Mouse (Mus musculus): Measurements from ENCODE around the gene Gm9844. TPM values are rescaled to one million over a fixed set of nuclear protein-coding genes. Genes with fewer than 3 reads are reported as not detected.
"Not testable (repeated sequence)": the region's sequence is repeated elsewhere in the genome, so short reads cannot be mapped to it uniquely, and the experiment has no call there.

Gene Gm9844
- not detected for total RNA-seq (2021)
- long read RNA-seq, experiment 1, partial matches to known transcripts: 0 of 1 reads
- long read RNA-seq, experiment 1, other reads (novel, unspliced or antisense): 0 of 1 reads
- long read RNA-seq, experiment 2, partial matches to known transcripts: 0 of 1 reads
- long read RNA-seq, experiment 2, other reads (novel, unspliced or antisense): 0 of 1 reads

- DNase-seq: no peak
Observed at GRCm38 (mm10) chr7:24861913-24862312, at the start of gene Gm9844. Gene Gm9844 (plus strand): TSS chr7:24862213.

GRCm38 (mm10) chr7:24817502-24817901 lies 44.5 kb upstream of the Gm9844 start:
- DNase-seq: no peak

DNA sequence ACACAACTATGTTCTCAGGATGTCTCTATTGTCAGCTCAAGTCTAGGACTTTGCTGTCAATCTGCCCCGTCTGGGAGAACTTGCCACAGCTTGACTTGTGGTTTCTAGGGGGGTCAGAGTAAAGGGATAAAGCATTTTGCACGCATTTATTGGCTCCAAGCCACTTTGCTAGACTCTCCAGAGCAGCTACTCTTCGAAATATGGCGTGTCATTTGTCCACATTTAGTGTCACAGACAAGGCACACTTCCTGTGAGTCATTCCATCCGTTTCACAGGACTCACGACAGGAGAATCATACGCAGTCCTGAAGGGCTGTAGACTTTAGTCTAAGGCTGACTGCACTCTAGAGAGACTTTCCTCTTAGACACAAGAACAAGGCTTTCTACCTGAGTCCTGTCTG lies 37.6 kb upstream of the Gm9844 start:
- DNase-seq: no peak

GRCm38 (mm10) chr7:24827181-24827580 lies 34.8 kb upstream of the Gm9844 start:
- no peak for DNase-seq

DNA sequence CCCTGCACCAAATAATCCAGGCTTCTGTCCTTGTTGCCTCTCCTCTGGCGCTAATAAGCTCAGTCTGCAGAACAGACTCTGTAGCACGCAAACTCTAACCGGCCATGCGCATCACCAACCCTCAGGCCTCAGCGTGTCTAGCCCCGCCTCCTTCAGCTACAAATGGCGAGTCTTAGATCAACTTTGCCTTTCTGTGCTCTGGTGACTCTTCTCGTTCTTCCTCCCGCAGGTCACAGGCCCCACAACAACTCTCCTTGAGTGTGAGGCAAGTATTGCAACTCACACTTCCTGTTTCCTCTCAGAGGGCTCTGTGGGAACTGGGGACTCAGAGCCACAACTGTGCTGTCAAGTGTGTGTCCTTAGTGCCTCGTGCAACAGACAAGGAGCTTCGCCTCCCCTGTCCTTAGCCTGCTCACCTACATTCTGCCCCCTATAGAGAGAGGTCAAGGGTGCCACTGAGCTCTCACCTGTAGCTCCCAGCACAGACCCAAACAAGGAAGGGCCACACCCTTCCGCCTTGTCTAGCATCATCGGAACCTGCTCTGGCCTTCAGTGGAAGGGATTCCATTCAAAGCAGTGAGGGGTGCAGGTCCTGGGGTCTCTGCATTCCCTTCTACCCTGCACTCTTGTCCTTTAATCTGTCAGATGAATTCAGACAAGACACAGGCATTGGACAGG lies 23.1 kb upstream of the Gm9844 start:
- not testable (repeated sequence) for DNase-seq

- DNase-seq: no peak
Observed at GRCm38 (mm10) chr7:24839410-24839808, 22.6 kb upstream of the Gm9844 start.

DNA sequence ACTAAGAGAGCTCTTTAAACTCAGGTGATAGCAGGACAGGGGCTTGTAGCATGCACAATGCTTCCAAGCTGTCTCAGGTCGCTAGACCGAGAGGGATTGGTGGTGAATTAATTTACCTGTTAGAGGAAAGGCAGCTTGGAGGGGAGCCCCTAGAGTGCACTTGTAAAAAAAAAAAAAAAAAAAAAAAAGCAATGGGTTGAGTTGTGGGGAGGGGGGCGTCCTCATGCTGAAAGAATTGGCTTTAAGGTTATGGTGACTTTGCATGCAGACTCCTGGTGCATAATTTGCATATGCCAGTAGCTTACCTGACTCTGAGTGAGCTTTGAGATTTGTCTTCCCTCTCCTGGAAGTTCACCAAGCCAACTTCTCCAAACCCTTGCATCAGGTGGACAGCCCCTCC lies 21.7 kb upstream of the Gm9844 start:
- no peak for DNase-seq

GRCm38 (mm10) chr7:24841009-24841408 lies 21.0 kb upstream of the Gm9844 start:
- no peak for DNase-seq

DNA sequence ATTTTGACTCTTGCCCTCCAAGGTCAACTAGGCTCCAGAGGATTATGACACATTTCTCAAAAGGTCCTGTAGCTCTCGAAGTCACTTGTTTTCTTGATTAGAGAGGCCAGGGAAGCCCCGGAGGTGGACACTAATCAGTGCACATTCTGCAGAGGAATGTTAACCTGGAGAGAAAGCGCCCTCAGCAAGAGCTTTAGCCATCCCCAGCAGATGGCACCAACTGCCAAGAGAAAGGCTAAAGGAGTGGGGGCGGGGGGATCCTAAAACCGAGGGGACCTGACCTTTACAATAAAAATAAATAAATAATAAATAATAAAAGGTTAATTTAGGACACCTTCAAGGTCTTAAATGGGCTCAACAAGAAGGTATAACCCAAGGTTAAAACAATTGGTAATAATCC lies 17.9 kb upstream of the Gm9844 start:
- no peak for DNase-seq

DNA sequence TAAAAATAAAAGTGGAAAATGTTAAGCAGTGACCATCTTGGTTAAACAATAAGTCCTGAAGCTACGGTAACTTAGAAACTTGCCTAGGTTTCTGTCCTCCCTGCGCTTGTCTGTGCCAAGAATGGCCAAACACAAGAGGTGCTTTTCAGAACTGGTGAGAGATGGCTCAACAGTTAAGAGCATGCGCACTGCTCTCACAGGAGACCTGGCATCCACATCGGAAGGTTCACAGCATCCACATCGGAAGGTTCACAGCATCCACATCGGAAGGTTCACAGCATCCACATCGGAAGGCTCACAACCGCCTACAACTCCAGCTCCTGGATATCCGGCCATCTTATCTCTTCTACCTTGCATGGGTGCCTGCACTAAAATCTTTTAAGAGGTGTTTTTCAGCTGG lies 16.8 kb upstream of the Gm9844 start:
- no peak for DNase-seq

DNA sequence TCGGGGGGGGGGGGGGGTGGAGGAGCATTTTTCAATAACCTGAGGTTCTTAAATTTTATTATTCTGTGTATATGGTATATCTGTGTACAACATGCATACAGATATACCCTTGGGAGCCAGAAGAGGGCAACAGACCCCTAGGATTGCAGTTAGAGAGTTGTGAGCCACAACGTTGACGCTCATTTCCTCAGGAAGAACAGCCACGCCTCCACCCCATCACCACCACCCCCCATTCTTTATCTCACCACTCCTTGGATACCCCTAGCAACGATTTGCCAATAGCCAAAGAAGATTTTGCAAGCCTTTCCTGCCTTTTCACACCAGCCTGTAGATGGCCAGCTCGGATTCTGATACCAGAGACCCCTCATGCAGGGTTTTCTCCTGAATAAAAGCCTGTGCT lies 16.3 kb upstream of the Gm9844 start:
- no peak for DNase-seq

GRCm38 (mm10) chr7:24846576-24846975 lies 15.4 kb upstream of the Gm9844 start:
- DNase-seq: not testable (repeated sequence)

DNA sequence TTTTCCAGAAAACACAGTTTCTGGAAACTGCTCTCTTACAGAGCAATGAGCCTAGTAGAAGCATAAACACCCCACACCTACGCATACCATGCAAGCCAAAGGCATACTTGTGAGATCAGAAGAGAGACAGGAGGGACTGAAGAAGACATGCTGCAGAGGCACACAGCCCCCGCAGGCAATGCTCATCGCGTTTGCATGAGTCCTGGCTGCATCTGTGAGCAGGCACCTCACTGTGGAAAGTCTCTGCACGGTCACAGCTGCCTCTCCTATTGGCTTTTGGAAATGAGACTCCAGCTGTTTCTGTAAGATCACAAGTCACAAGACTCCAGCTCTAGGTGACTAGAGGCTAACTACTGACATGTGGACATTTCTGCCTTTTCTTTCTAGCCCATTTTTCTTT lies 11.9 kb upstream of the Gm9844 start:
- DNase-seq: no peak

GRCm38 (mm10) chr7:24850899-24851303 lies 11.1 kb upstream of the Gm9844 start:
- DNase-seq: no peak

GRCm38 (mm10) chr7:24851596-24852325 lies 10.3 kb upstream of the Gm9844 start:
- DNase-seq: no peak

GRCm38 (mm10) chr7:24852557-24853232 lies 9.3 kb upstream of the Gm9844 start:
- DNase-seq: no peak

DNA sequence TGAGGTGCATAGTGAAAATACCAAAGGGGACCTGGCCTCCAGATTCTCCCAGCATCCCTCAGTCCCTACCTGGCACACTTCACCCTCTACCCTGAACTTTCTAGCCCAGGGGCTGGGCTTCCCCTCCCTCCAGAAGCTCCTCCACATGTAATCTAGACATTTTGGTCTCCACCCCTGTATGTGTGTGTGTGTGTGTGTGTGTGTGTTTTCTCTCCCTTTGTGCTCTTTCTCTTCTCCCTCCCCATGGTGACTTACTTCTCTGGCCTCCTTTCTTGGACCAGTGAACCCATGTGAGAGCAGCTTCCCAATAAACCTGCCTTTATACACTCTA lies 8.8 kb upstream of the Gm9844 start:
- no peak for DNase-seq

DNA sequence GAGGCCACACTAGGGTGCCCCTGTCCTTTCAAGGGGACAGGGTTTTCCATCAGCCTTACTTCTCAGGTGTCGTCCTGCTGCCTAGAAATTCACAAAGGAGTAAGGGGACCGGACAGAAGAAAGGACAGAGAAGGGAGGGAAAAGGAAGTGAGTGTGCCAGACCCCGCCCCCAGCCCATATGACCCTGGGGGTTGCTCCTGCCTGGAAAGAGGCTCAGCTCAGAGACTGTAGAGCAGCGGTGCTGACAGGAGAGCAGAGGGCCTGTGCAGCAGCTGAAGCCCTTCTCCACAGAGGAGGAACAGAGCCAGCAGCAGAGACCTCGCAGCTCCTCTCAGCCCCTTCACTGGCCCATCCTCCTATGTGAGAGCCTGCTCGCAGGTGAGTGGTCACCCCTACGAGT lies 8.3 kb upstream of the Gm9844 start:
- no peak for DNase-seq

GRCm38 (mm10) chr7:24856460-24857120 lies 5.4 kb upstream of the Gm9844 start:
- no peak for DNase-seq

DNA sequence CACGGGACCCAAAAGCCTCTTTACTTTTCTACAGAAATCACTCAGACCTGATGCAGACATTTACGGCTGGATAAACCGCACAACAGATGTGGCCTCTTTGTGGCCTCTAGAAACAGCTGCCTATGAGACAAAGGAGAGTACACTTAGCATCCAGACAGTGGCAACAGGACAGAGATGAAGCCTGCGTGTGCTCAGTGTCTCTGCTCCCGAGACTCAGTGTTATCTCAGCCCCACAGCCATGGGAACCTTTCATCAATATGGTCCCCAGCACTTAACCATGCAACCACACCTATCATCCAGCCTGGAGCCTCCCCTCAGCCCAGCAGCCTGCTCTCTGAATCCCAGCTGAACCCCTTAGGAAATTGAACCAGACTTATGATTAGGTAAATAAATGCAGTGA lies 2.8 kb upstream of the Gm9844 start:
- no peak for DNase-seq

- no peak for DNase-seq
Observed at GRCm38 (mm10) chr7:24862853-24863252, 840 bp downstream of the Gm9844 start.

GRCm38 (mm10) chr7:24864156-24864555 lies 2.1 kb downstream of the Gm9844 start:
- DNase-seq: no peak

DNA sequence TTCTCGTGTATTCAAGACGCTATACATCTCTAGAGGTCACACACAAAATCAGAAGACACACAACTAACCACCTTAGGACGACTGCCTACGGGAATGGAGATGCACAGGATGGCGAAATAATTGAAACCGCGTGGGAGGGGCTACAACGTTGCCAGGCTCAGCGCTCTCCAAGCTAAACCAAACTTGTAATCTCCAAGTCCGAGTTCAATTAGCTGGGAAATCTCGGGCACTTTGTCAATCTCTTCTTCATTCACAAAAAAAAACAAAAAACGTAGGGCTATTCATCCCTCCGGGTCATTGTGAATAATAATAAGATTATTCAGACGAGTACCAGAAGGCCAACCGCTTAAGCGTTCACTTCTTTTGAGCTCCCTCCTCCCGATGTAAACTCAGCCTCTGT lies 7.1 kb downstream of the Gm9844 start:
- no peak for DNase-seq
